Comparison of ENCODE assay signal across 9 mouse cellular contexts in the genomic region with DNA sequence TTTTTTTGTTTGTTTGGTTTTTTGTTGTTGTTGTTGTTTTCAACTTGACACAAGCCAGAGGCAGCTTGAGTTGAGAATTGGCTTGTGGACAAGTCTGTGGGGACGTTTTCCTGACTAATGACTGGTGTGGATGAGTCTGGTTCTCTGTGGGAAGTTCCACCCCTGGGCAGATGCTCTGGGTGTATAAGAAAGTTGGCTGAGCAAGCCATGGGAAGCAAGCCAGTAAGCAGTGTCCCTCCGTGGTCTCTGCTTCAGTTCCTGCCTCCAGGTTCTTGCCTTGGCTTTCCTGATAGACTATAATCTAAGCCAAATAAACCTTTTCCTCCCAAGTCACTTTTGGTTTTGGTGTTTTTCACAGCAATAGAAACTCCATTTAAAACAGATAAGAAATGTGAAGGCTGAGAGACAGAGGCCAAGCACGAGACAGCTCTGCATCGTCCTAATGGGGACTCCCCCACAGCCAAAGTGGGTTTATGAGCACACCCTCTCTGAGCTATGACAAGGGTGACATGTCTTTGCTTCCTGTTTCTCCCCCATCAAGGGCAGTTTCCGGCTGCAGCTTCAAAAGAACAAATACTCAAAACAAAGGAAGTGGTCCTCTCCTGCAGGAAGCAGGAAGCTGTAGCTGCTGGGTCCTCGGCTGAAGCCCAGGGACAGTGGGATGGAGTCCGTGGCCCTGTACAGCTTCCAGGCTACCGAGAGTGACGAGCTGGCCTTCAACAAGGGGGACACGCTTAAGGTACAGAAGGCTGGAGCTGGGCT. TPM values are rescaled to one million over a fixed set of nuclear protein-coding genes. Genes with fewer than 3 reads are reported as not detected.
DNase-seq lines count a peak whose midpoint lies in the region; ATAC-seq and TF ChIP-seq lines count a peak whose summit lies in the region.
"Had no signal": no experiment of that assay in that cellular context is flagged by ENCODE, and none has a peak within 500 bp of the region (broad histone marks: within the 10 kb centered on the region; RNA-seq: fewer than 3 reads in every experiment).

Grap (plus strand) TSS at position 580 of the 762 bp plus-strand sequence.

- TF ChIP-seq EP300 in stomach, postnatal 0 days (optimal IDR thresholded peaks at IDR 0.05), result no peak
- peak; percentile 47; the same call in 1 of the 2 replicates for TF ChIP-seq EP300 in heart, postnatal 0 days (IDR thresholded peaks at IDR 0.05; ENCODE audit: low read depth)

- intact Hi-C loops in left cerebral cortex, postnatal 4 days (cut with DNase I), result no loop called here

- TF ChIP-seq CTCF in stomach, postnatal 0 days (IDR thresholded peaks at IDR 0.05; ENCODE audit: low read depth), result no peak
- no peak for TF ChIP-seq CTCF in heart, postnatal 0 days (IDR thresholded peaks at IDR 0.05; ENCODE audit: low read depth)

- no peak for DNase-seq in stomach, postnatal 0 days (ENCODE audit: low spot score)
- peak; percentile 12 for DNase-seq in heart, postnatal 0 days (ENCODE audit: low spot score)
- DNase-seq in kidney, postnatal 4 days, result peak; percentile 34 to 42
- peak; percentile 82 to 83 for DNase-seq in natural killer cell, adult 2 months (ENCODE audit: low spot score in 2 of 2)
- DNase-seq in urinary bladder, postnatal 25 days (ENCODE audit: low spot score), result no peak
- DNase-seq in left cerebral cortex, postnatal 4 days, result no peak
- DNase-seq in cerebellum, postnatal 36 days, result no peak

- no peaks in the 10 kb centered on the region for H3K36me3 ChIP-seq in stomach, embryonic 15.5 days
- H3K36me3 ChIP-seq in stomach, postnatal 0 days (ENCODE audit: control insufficient read depth, insufficient read depth, low read length), result no peaks in the 10 kb centered on the region
- H3K36me3 ChIP-seq in heart, postnatal 0 days (replicated peaks; ENCODE audit: control insufficient read depth, insufficient read depth, low read length), result no peaks in the 10 kb centered on the region

- no peaks in the 10 kb centered on the region for H3K27me3 ChIP-seq in stomach, embryonic 15.5 days (replicated peaks)
- H3K27me3 ChIP-seq in stomach, postnatal 0 days (ENCODE audit: control insufficient read depth, insufficient read depth, low read length), result no peaks in the 10 kb centered on the region
- no peaks in the 10 kb centered on the region for H3K27me3 ChIP-seq in heart, postnatal 0 days (ENCODE audit: control insufficient read depth, insufficient read depth, low read length)

- H3K9ac ChIP-seq in stomach, embryonic 15.5 days, result no peak within 1 kb of the TSS
- H3K9ac ChIP-seq in stomach, postnatal 0 days (ENCODE audit: low read length), result no peak within 1 kb of the TSS
- peak within 1 kb of the TSS; percentile 0; the same call in 1 of the 2 replicates for H3K9ac ChIP-seq in heart, postnatal 0 days (replicated peaks; ENCODE audit: low read depth, low read length)

- ATAC-seq in stomach, embryonic 15.5 days (ENCODE audit: insufficient read depth, low FRiP score, low read depth), result no peak
- ATAC-seq in stomach, postnatal 0 days (ENCODE audit: low FRiP score, low TSS enrichment), result no peak
- ATAC-seq in heart, postnatal 0 days (ENCODE audit: insufficient read depth, low read depth), result peak; percentile 58

- no peaks in the 10 kb centered on the region for H3K9me3 ChIP-seq in stomach, embryonic 15.5 days
- H3K9me3 ChIP-seq in stomach, postnatal 0 days (ENCODE audit: control insufficient read depth, low read length), result no peaks in the 10 kb centered on the region
- H3K9me3 ChIP-seq in heart, postnatal 0 days (replicated peaks; ENCODE audit: control insufficient read depth, low read length), result no peaks in the 10 kb centered on the region

- peak within 1 kb of the TSS; percentile 11 for H3K4me3 ChIP-seq in stomach, embryonic 15.5 days (replicated peaks)
- H3K4me3 ChIP-seq in stomach, postnatal 0 days (ENCODE audit: low read depth, low read length), result no peak within 1 kb of the TSS
- H3K4me3 ChIP-seq in heart, postnatal 0 days (ENCODE audit: low read depth, low read length), result peak within 1 kb of the TSS; percentile 24
- H3K4me3 ChIP-seq: myocyte had no signal

- 58% methylated on average over 10 of the region's 10 CpGs for WGBS in stomach, embryonic 15.5 days
- WGBS in stomach, postnatal 0 days, result 52% methylated on average over 10 of the region's 10 CpGs
- WGBS in heart, postnatal 0 days, result 51% methylated on average over 10 of the region's 10 CpGs

- H3K4me1 ChIP-seq in stomach, embryonic 15.5 days, result no peaks in the 10 kb centered on the region
- H3K4me1 ChIP-seq in stomach, postnatal 0 days (replicated peaks; ENCODE audit: control insufficient read depth, insufficient read depth), result no peaks in the 10 kb centered on the region
- no peaks in the 10 kb centered on the region for H3K4me1 ChIP-seq in heart, postnatal 0 days (ENCODE audit: control insufficient read depth, insufficient read depth)

- H3K4me2 ChIP-seq in stomach, embryonic 15.5 days, result peak within 1 kb of the TSS; percentile 26
- H3K4me2 ChIP-seq in stomach, postnatal 0 days (replicated peaks; ENCODE audit: low read depth), result no peak within 1 kb of the TSS; the same call in 1 of the 2 replicates
- H3K4me2 ChIP-seq in heart, postnatal 0 days (ENCODE audit: low read depth, low read length), result peak within 1 kb of the TSS; percentile 30

- no peak within 1 kb of the TSS for H3K27ac ChIP-seq in stomach, embryonic 15.5 days
- no peak within 1 kb of the TSS for H3K27ac ChIP-seq in stomach, postnatal 0 days (replicated peaks)
- peak within 1 kb of the TSS; percentile 61 for H3K27ac ChIP-seq in heart, postnatal 0 days (ENCODE audit: low read depth)

RNA-seq across cellular contexts. Expression of gene Grap, which starts in this region (rescaled TPM):
- 8.8 and 9.3 TPM in 2 replicates for polyA plus RNA-seq in stomach, embryonic 15.5 days (2015; fragmentation: Nextera tagmentation; extraction: Ambion mirVana)
- polyA plus RNA-seq in stomach, postnatal 0 days (2015; fragmentation: Nextera tagmentation; extraction: Ambion mirVana), result 4.6 and 4.9 TPM in 2 replicates
- 4.3 and 10.1 TPM in 2 replicates for total RNA-seq in heart, postnatal 0 days (2014; rRNA removed; ENCODE audit: low replicate concordance)
- 10.3 and 11.0 TPM in 2 replicates for polyA plus RNA-seq in heart, postnatal 0 days (2015; fragmentation: Nextera tagmentation; extraction: Ambion mirVana)
- 1 to 10 TPM; 5.8 to 6.1 TPM for total RNA-seq in left cerebral cortex, postnatal 4 days (2021)

Comparison
In these comparisons a context has a peak if more than half of its experiments do, and no peak if none do; other contexts are left out.
1. DNase-seq: peak in heart, postnatal 0 days (single experiment), kidney, postnatal 4 days (2 of 2) and natural killer cell, adult 2 months (2 of 2); none in stomach, postnatal 0 days (single experiment), urinary bladder, postnatal 25 days (single experiment), left cerebral cortex, postnatal 4 days (single experiment) and cerebellum, postnatal 36 days (0 of 2).